Mouse (Mus musculus) adipocyte (in vitro differentiated cells): ENCODE results near the gene Dpp4.

Experiments used
- DNase-seq: peaks from one replicate; pipeline ENCODE4 v3.0.0-alpha.2; 2016; ENCODE audit warnings: low spot score

The Dpp4 gene

DNA sequence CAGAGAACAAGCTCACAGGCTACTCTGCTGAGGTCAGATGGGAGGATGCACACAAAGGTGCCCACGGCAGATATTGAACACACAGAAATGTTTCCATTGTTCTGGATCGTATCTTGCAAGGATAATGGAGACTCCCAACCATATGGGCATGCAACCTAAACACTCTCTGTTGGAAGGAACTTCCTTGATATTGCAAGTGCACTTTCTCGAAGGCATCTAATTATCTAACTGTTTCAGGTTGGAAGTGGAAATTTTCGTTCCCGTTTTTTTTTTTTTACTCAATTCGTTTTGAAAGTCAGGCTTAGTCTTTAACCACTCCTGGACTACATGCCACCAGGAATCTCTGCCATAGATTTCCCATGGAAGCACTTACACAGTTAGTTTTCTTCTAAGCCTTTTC is 51.2 kb downstream of the Dpp4 start:
- no peak for DNase-seq

DNA sequence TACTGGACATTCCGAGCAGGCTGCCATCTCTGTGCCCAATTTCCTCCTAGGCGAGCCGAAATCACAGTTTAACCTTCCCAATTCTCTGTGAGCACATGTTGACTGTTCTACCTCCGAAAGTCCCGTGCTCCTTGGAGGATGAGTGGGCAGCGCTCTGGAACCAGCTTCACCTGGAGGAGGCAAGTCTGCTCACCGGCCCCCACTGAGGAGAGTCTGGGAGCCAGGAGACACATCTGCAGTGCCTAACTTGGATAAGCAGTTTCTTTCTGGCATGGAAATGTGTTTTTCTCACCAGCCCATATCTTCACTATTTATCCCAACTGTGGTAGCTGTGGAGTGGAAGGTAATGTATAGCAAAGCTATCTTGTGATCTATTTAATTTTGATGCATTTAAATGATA is 54.8 kb downstream of the Dpp4 start:
- DNase-seq, result no peak

DNA sequence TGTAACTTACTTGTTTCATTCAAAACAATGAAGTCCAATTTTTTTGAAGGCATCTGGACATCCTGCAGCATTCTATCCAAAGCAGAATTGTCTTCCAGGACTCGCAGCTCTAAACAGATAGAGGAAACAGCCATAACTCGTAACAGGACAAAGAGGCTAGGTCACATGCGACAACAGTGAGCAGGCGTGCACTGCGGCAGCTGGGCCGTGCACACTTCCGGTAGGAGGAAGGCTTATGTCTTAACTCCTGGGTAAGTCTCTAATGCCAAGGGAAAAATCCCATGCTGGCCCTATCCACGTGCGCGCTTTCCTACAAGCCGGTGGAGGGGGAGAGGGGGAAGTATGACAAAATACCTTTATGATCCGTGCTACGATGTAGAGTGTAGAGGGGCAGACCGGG is 55.4 kb downstream of the Dpp4 start:
- DNase-seq, result no peak

DNA sequence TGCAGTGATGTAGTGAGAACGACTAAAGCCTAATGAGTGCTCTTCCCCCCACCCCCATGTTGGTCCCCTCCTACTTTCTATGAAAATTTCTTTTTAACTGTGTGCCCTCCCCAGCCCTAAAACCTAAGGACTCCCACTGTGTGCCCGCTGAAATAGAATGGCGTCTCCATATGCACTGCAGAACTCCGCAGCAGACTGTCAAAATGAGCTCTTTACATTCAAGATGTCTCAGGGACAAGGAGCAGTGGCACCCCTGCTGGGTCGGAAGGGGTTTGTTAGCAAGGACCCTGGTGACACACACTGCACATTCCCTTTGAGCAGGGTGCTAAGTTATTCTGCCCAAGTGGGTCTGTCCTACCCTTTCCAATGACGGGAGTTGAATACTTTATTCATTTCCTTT is 56.3 kb downstream of the Dpp4 start:
- DNase-seq, result no peak

DNA sequence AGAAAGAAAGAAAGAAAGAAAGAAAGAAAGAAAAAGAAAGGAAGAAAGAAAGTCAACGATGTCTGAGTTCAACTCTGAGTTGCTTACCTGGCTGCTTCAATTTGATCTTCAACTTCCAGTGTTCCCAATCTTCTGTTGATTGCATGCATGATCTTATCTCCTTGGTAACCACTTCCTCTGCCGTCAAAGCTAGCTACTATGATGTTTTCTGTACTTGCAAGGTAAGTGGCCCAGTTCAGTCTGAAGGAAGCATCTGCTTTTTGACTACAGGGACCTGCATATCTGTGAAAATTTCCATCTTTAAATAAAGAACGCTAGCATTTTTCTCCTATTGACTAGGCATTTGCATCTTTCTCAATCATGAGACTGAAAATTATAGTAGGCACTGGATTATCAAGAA is 60.0 kb downstream of the Dpp4 start:
- DNase-seq, result no peak

DNA sequence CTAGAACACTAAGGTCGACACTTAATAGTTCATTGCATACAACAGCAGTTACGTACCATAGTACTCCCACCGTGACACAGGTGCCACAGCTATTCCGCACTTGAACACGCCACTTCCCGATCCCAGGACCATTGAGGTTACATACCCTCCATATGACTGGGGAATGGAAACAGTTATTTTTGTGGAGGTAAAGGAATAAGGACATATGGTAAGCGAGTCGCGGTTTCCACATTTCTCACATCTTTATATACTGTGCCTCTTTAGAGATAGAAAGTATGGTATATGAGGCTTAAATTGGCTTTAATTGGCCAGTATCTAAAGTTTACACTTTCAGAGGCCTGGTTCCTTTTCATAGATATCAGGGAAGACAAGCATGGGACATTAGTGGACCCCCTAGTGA is 64.3 kb downstream of the Dpp4 start:
- no peak for DNase-seq

DNA sequence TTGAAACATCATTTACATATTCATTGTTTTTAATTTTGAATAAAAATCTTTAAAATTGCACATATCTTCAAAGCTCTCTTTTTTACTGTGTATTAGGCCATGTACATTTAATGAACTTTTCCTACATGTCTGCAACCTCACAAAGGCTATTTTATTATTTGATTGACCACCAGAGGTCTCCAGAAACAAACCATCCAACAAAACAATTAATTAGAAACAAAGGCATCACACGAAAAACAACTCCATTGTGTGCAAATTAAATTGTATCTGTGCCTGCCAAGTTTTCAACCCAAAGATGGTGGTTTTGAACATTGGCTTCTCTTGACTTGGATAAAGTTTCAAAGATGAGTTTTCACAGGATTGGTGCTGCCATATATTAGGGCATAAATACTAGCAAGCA is 65.3 kb downstream of the Dpp4 start:
- no peak for DNase-seq

DNA sequence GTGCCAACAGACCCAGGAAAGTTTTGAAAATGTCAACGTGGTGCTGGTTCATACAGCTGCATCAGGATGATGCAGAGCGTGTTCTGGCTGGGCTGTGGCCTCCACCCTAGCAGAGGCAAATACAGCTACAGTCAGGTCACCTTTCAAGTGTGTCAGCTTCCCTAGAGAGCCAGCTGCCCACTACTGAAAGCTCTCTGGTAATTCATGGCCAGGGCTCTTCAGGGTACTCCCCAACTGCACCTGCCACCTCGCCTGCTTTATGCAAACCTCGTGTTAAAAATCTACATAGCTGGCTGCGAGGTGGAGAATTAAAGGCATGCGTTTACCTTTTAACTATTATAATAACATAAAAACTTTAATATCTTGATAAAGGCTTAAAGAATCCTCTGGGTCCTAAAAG is 67.7 kb downstream of the Dpp4 start:
- no peak for DNase-seq

DNA sequence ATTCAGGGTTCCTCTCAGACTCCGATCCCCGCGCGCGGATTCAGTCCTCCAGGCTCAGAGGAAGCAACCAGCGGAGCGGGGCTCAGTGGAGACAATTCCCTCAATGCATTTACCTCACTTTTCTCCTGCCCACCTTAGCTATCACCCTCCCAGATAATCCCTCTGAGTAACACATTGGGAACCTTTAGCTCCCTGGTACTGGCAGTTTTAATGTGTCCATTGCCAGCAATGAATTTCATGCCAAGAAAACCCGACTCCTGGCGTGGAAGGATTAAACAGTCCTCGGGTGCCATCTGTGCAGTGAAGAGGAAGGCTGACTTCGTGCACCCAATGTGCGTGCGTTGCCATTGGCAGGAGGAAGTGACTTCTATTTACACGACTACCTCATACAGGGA is 70.3 kb downstream of the Dpp4 start:
- DNase-seq, result no peak

DNA sequence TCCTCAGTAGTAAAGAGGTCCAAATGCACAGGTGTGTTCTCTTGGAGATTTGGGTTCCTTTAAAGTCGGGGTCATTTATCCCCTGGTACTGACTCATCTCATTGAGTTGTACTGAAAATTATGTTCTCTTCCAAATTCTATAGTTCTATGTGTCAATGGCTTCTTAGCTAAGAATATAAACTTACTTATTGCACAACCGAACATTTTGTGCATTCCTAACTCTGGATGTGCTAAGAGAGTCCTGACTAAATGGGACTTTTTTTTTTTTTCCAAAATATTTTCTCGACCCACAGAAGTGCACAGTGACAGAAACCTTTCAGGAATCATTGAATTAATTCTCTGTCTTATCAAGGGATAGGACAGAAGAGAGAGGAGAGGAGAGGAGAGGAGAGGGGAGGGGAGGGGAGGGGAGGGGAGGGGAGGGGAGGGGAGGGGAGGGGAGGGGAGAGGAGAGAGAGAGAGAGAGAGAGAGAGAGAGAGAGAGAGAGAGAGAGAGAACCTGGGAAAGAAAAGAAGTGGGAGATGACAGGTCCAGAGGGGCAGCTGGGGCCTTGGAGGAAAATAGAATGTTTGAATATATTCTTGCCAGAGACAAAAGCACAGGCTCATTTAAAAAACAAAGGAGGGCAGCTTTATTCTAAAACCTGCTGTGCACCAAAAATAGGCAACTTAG is 70.8 kb downstream of the Dpp4 start:
- DNase-seq, result no peak

DNA sequence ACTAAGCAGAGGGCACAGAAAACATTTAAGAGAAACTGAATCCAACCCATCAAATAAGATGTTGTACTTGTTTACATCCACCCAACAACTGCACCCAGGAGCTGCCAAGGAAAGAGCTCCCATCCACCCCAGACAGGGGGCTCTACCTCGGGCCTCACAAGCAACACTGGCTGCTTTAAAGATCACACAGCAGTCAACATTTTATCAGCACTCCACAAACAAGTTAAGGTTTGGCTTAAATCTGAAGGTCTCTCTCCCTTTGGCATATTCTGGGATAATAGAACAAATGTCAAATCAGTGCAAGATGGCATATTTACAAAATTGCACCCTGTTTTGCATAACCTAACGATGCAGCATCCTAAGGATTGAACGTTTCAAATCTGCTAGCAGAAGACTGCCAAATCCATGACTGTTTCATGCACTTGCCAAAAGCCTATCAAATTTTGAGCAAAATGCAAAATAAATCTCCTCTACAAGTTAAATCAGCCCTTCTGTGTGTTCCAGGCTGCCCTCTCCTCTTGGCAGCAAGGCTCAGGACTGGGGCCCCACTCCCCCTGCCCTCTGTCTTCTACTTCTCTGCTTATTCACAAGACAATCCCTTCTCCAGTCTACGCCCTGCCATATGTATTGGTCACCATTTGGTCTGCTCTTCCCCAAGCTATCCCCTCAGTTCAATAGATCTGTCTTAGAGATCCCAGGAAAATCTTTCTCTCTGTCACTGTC is 72.6 kb downstream of the Dpp4 start:
- DNase-seq, result no peak

DNA sequence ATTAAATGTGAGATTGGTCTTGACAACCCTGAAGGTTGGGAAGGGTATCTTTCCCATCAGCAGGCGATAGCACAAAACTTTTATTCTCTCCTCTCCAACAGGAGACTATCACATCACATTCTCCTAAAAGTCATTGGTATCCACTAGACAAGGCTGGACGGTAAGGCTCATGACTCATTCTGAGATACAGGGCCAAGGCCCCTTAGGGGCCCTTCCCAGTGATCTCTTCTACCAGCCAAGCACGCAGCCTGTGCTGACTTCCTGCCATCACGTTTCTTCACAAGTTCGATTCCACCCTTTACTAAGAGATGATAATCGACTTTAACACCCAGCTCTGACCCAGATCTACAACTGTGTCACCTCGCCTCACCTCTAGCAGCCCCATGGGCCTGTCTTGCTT is 74.9 kb downstream of the Dpp4 start:
- DNase-seq, result no peak

DNA sequence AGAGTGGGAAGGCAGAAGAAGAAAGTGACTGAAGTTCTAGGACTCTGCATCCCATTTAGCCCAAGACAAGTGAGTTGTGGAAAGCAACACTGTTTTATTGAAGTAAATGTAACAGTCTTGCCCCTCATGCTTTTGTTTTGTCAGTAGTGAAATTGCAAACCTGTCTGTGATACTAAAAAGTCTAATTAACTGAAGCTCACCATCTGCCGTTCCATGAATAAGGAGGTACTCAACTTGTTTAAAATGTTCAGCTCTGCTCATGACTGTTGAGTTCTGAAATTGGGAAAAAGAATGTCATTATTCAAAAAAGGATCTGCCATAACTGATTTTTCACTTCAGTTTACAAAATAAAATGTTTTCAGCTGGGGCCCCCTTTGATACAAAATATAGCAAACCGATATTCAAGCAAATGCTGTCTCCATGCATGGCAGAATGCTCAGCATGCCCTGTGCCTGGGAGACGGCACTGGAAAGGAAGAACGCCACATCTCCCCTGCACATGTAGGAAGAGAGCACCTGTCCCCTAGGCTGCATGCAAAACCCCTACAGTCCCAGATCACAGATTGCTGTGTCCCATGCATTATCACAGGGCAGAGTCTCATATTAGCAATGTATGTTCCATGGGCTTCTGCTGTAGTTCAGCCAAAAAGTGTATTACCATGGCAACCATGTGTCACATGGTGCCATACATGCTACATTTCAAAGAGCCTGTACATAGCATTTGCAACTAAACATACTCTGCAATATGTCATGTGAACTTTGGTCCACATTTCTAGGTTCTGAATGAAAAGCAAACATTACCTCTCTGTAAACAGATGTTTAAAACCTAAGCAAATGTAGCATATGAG is 77.4 kb downstream of the Dpp4 start:
- DNase-seq, result no peak

DNA sequence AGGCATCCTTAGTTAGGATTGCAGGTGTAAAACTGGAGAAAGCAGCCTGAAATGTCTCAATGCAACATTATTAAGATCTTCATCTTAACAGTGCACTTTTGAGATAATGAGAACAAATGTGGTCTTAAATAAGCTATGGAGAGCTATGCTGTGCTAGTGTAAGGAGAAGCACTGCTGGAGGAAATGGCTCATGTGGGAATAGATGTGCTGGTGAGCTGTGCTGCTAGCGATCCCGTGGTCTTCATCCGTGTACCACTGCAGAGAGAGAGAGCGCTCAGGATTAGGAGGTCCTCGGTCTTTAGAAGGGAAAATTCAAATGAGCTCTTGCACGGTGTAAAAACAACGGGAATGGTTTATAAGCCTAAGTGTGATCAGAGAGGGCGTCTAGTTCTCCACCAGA is 79.6 kb downstream of the Dpp4 start:
- DNase-seq, result no peak

DNA sequence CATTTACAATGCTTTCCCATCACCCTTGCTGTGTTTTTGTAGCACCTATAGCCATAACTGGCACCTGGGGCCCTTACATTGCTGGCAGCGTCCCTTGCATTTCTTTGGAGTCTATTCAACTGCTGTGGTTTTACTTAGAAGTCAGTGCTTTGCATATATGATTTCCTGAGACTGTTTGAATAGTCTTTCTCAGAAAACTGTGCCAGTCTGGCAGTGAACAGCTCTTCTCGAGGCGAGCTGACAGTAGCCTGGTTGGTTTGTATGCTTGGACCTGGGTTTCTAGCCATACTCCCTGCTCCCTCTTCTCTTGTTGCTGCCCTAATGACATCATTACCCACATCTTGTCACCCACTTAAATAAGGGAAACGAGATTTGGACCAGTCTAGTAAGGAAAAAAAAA is 80.1 kb downstream of the Dpp4 start:
- no peak for DNase-seq

DNA sequence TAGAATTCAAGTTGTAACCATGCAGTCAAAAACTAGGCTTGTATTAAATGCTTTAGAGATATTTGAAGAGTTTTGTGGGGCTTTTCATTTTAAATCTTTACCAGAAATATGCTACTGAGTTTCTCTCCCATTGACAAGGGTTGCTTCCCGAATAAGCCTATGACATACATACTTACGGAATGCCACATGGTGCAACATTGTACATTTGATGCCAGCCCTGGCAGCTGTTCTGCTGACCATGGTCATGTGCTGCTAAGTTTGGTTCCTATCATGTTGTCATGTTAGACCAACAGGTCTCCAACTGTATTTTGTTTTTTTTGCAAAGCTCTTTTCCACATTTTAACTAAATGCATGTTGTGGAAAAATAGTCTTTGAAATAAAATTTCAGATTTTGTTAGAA is 86.6 kb downstream of the Dpp4 start:
- peak; percentile 5 for DNase-seq

DNA sequence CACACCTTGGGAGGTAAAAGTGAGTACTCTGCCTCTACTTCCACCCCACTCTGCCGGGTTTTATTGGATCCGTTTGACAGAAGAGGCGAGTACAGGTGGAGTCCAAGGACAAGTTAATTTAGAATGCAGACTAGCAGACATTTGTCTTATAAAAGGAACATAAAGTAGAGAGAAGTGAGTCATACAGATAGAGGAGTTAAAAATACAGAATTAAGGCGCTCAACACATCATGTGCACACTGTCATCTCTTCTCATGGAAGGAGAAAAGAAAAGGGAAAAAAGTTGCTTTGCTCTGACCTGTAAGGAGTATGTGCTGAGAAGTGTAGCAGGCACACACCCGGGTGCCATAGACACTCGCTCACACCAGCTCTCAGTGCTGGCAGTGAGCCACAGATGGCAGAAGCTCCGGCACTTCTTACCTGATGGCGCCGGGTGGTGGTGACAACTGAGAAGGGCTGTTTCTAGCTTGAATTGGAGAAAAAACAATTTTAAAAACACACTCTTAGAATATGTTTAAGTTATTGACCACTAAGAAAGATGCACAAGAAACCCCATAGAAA is 88.9 kb downstream of the Dpp4 start:
- no peak for DNase-seq

DNA sequence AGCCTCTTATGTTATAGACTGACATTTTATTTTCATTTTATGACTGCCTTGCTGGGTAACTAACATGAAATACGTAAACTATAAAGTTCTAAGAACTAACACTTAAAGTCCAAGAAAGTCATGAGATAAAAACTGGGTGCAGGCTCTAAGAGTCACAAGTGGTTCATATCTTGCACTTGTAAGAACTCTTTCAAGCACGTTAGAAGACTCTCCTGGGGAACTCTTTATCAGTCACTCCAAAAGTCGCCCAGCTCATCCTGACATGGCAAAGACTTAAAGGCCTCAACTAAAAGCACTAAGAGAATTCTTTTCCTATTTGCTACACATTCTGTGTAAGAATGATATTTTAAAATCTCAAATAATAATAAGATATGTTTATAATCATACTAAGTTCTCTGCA is 92.5 kb downstream of the Dpp4 start:
- DNase-seq, result no peak

DNA sequence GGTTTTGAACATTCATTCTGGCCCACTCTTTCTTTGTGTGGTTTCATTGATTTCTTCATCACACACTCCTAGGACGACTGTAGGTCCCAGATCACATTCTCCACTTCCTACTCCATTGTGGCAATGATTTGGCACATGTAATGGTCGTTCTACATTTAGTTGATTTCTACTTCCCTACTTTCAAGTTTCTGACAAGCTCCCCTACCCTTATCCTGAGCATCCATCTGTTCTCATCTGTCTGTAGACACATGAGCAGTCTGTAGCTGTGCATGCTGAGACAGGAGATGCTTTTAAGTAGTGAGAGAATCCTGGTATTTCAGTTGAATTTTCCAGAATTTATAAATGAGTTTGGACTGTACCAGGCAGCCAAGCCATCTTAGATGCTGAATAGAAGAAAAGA is 95.1 kb downstream of the Dpp4 start:
- DNase-seq, result no peak

DNA sequence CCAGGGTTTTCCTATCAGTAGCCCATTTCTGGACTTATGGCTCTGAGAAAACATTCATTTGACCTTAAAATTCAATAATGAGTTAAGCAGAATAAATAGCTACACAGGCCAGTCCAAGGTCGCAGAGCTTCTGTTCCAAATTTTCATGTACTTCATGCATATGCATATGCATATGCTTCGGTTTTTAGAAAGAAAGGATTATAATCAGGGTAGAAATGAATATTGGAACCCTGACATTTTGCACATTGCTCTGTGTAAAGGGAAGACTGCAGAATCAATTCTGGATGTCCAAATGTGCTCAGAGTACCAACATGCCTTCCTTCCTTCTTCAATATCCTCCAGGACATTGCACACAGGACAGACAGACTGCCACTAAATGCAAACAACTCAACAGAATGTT is 104.6 kb downstream of the Dpp4 start:
- DNase-seq, result no peak

DNA sequence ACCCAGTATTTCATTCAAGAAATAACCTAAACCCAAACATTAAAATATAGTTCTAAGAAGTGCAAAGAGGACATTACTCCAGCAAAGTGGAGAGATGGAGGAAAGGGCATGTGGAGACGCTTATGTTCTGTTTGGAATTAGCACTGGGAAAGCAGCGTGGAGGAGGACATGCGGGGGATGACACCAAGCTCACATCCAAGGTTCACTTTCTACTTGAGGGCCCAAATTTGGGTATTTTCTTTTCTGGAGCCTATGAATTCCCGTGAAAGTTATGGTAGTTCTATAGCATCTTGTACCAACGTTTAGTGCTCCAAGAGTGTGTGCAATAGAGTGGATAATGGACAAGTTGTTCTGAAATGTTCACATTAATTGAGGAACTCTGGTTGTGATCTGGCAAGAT is 105.1 kb downstream of the Dpp4 start:
- no peak for DNase-seq

DNA sequence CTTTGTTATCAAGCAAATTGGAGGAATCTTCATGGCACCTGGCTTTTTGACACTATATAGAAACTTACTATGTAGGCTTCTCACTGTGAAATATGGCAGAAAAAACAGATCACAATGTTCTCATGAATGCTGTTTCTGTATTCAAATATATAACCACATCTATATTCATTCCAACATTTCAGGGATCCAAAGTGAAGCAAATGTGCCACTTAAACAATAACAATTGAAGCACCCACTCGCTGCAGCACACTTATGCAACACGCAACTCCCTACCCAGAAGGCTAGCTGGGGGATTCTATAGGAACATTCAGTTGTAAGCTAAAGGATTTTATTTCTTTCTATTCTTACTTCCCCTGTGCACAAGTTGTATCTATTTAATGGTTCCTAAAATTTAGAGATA is 110.3 kb downstream of the Dpp4 start:
- DNase-seq, result no peak

DNA sequence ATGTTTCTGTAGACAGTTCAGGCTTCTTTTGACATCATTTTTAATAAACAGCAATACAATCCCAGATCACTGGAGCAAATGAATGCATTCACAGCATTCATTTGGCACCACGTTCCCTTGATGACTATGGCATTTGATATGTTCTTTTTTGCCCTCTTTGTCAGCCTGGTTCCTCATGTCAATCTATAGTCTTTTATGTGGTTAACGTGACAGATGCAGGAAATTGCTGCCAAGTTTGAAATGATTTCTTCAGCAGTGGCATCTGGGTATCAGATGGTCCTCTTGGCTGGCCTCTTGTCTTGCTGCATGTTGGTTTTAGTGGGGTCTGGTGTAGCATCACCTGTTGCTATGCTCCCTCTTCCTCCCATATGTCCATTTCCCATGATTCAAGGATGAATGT is 118.2 kb downstream of the Dpp4 start:
- DNase-seq, result no peak
